In genomic region chr16:97763990-97764340, GRCm38 (mm10) we compare ENCODE assay signal across 9 mouse cellular contexts. TPM values are rescaled to one million over a fixed set of nuclear protein-coding genes. Genes with fewer than 3 reads are reported as not detected.
DNase-seq lines count a peak whose midpoint lies in the region; ATAC-seq lines count a peak whose summit lies in the region.
"Had no signal": no experiment of that assay in that cellular context is flagged by ENCODE, and none has a peak within 500 bp of the region (broad histone marks: within the 10 kb centered on the region; RNA-seq: fewer than 3 reads in every experiment).

No protein-coding gene starts in this region.

- ATAC-seq in erythroblast, adult 5-6 weeks (replicated peaks; ENCODE audit: low FRiP score, poor library complexity, severe bottlenecking) = no peak
- ATAC-seq in megakaryocyte, adult 5-6 weeks (ENCODE audit: poor library complexity, severe bottlenecking) = no peak
- no peak for ATAC-seq in limb, embryonic 15.5 days (ENCODE audit: insufficient number of reproducible peaks, low FRiP score, low TSS enrichment, low read depth)
- no peak for ATAC-seq in stomach, embryonic 15.5 days (ENCODE audit: insufficient read depth, low FRiP score, low read depth)

- no peak overlapping the region for H3K9ac ChIP-seq in limb, embryonic 15.5 days
- H3K9ac ChIP-seq in stomach, embryonic 15.5 days = no peak overlapping the region

- no peak overlapping the region for H3K27ac ChIP-seq in limb, embryonic 15.5 days
- H3K27ac ChIP-seq in stomach, embryonic 15.5 days = peak overlapping the region; percentile 69; the same call in 1 of the 2 replicates
- H3K27ac ChIP-seq: layer of hippocampus, adult 2 months had no signal

- peak overlapping the region; percentile 26 for H3K4me3 ChIP-seq in erythroblast, embryonic 14.5 days (replicated peaks)
- H3K4me3 ChIP-seq in megakaryocyte, embryonic 14.5 days (replicated peaks) = peak overlapping the region; percentile 88
- H3K4me3 ChIP-seq in limb, embryonic 15.5 days = peak overlapping the region; percentile 45
- peak overlapping the region; percentile 43 for H3K4me3 ChIP-seq in stomach, embryonic 15.5 days (replicated peaks)

- peaks cover 3% of the 10 kb centered on the region for H3K4me1 ChIP-seq in erythroblast, embryonic 14.5 days (ENCODE audit: control insufficient read depth)
- H3K4me1 ChIP-seq in megakaryocyte, embryonic 14.5 days = peaks cover 14% of the 10 kb centered on the region
- H3K4me1 ChIP-seq in limb, embryonic 15.5 days = peaks cover 14% of the 10 kb centered on the region
- H3K4me1 ChIP-seq in stomach, embryonic 15.5 days = peaks cover 22% of the 10 kb centered on the region

- peaks cover 55% of the 10 kb centered on the region for H3K27me3 ChIP-seq in erythroblast, embryonic 14.5 days (ENCODE audit: control insufficient read depth)
- H3K27me3 ChIP-seq in megakaryocyte, embryonic 14.5 days (replicated peaks) = peaks cover 85% of the 10 kb centered on the region
- H3K27me3 ChIP-seq in limb, embryonic 15.5 days = peaks cover 56% of the 10 kb centered on the region
- H3K27me3 ChIP-seq in stomach, embryonic 15.5 days (replicated peaks) = peaks cover 21% of the 10 kb centered on the region

- WGBS in limb, embryonic 15.5 days = 10% methylated on average over 13 of the region's 13 CpGs
- 6% methylated on average over 13 of the region's 13 CpGs for WGBS in stomach, embryonic 15.5 days

- H3K36me3 ChIP-seq in erythroblast, embryonic 14.5 days (ENCODE audit: control insufficient read depth) = no peaks in the 10 kb centered on the region
- H3K36me3 ChIP-seq in megakaryocyte, embryonic 14.5 days (replicated peaks; ENCODE audit: low read length) = no peaks in the 10 kb centered on the region
- no peaks in the 10 kb centered on the region for H3K36me3 ChIP-seq in limb, embryonic 15.5 days
- no peaks in the 10 kb centered on the region for H3K36me3 ChIP-seq in stomach, embryonic 15.5 days

- H3K9me3 ChIP-seq in erythroblast, embryonic 14.5 days (ENCODE audit: control insufficient read depth, low read length) = no peaks in the 10 kb centered on the region; the same call in 1 of the 2 replicates
- no peaks in the 10 kb centered on the region; the same call in 1 of the 2 replicates for H3K9me3 ChIP-seq in megakaryocyte, embryonic 14.5 days
- no peaks in the 10 kb centered on the region for H3K9me3 ChIP-seq in limb, embryonic 15.5 days
- H3K9me3 ChIP-seq in stomach, embryonic 15.5 days = no peaks in the 10 kb centered on the region

- DNase-seq in natural killer cell, adult 2 months (ENCODE audit: low spot score in 2 of 2) = no peak
- no peak for DNase-seq in T-cell, adult 2 months (ENCODE audit: low spot score)

- peak overlapping the region; percentile 68 for H3K4me2 ChIP-seq in limb, embryonic 15.5 days
- H3K4me2 ChIP-seq in stomach, embryonic 15.5 days = peak overlapping the region; percentile 73

RNA-seq across cellular contexts. Expression of gene Ripk4, which starts 0.4 kb away (rescaled TPM):
- not detected in 2 replicates for polyA plus RNA-seq in erythroblast, embryonic 14.5 days (2012)
- not detected in 2 replicates for total RNA-seq in erythroblast, adult 5-6 weeks (2015; ENCODE audit: low replicate concordance)
- total RNA-seq in erythroblast, adult 5-6 weeks (2017; ENCODE audit: low replicate concordance) = not detected in 2 replicates
- polyA plus RNA-seq in megakaryocyte, embryonic 14.5 days (2012; ENCODE audit: insufficient read depth, low replicate concordance) = not detected in 2 replicates
- not detected in 2 replicates for total RNA-seq in megakaryocyte, adult 5-6 weeks (2015)
- total RNA-seq in megakaryocyte, adult 5-6 weeks (2017) = 0.04 TPM in 1 of 2 replicates, not detected in the other
- 23.2 and 26.0 TPM in 2 replicates for polyA plus RNA-seq in limb, embryonic 15.5 days (2015; fragmentation: Nextera tagmentation; extraction: Ambion mirVana)
- polyA plus RNA-seq in stomach, embryonic 15.5 days (2015; fragmentation: Nextera tagmentation; extraction: Ambion mirVana) = 24.0 and 27.1 TPM in 2 replicates

Comparison
In these comparisons a context has a peak if more than half of its experiments do, and no peak if none do; other contexts are left out.
1. H3K4me3 ChIP-seq: peak in every context shown above with its lines; median percentile 88 in megakaryocyte, embryonic 14.5 days; 45 in limb, embryonic 15.5 days; 43 in stomach, embryonic 15.5 days; 26 in erythroblast, embryonic 14.5 days.
2. RNA of gene Ripk4, which starts 0.4 kb away (polyA plus RNA-seq): 24.0 to 27.1 TPM in stomach, embryonic 15.5 days and 23.2 to 26.0 TPM in limb, embryonic 15.5 days; not detected in erythroblast, embryonic 14.5 days and not detected in megakaryocyte, embryonic 14.5 days; every median in the first group is over 10 times any median in the second.